Mouse (Mus musculus) spleen, adult 2 months (tissue): ENCODE measurements around the gene Clic1. TPM values are rescaled to one million over a fixed set of nuclear protein-coding genes. Genes with fewer than 3 reads are reported as not detected.

Source experiments
- DNase-seq, 2 experiments: peaks; one replicate each; pipeline versions ENCODE4 v3.0.0 to v3.0.0-alpha.2; 2012 to 2021; ENCODE audit warnings: low spot score in 2 of 2, low read depth in 1 of 2
- H3K27ac ChIP-seq: fragments of 200-500 bp; 2 replicates; pipeline ENCODE4 v1.5.1; 2012; ENCODE audit warnings: low read length, inconsistent platforms; ENCODE audit not compliant: insufficient read depth
- H3K27me3 ChIP-seq: fragments of 200-500 bp; 2 replicates; pipeline ENCODE4 v1.6.1; 2012; ENCODE audit warnings: mild to moderate bottlenecking, moderate library complexity, low read length, inconsistent platforms; ENCODE audit not compliant: control insufficient read depth, insufficient read depth
- H3K36me3 ChIP-seq: fragments of 200-500 bp; 2 replicates; pipeline ENCODE4 v1.6.1; 2012; ENCODE audit warnings: mild to moderate bottlenecking, low read length, inconsistent platforms; ENCODE audit not compliant: control insufficient read depth, insufficient read depth
- H3K4me1 ChIP-seq: fragments of 200-500 bp; 2 replicates; pipeline ENCODE4 v1.6.1; 2011; ENCODE audit warnings: inconsistent platforms; ENCODE audit not compliant: control insufficient read depth, insufficient read depth, insufficient read length
- H3K4me3 ChIP-seq: fragments of 200-500 bp; 2 replicates; pipeline ENCODE4 v1.5.1; 2011; ENCODE audit warnings: mild to moderate bottlenecking, inconsistent platforms; ENCODE audit not compliant: insufficient read depth, insufficient read length; ENCODE audit errors: extremely low read depth
- CTCF ChIP-seq: fragments of 200-500 bp; IDR thresholded peaks from 2 replicates; pipeline ENCODE4 v1.5.1; 2011; ENCODE audit warnings: mild to moderate bottlenecking, inconsistent platforms; ENCODE audit not compliant: insufficient read depth, insufficient read length, insufficient replicate concordance; ENCODE audit errors: extremely low read depth
- POLR2A ChIP-seq: fragments of 200-500 bp; IDR thresholded peaks from 2 replicates; pipeline ENCODE4 v1.6.1; 2011; ENCODE audit warnings: low read depth, low read length, inconsistent platforms
- WGBS: fragments of 180-500 bp; shearing (Covaris S2); methylation state at CpG from one replicate; pipeline ENCODE4 v1.1.7; 2018; 5-methylcytosine and 5-hydroxymethylcytosine counted together
- polyA plus RNA-seq: library from polyadenylated mRNA; depleted of rRNA; stranded (reverse); fragments of >200 nt; gene quantifications from 2 replicates; pipeline ENCODE4 v1.2.3, GENCODE M21; 2012

The Clic1 gene
- polyA plus RNA-seq, 1 experiment = 123 TPM

DNA sequence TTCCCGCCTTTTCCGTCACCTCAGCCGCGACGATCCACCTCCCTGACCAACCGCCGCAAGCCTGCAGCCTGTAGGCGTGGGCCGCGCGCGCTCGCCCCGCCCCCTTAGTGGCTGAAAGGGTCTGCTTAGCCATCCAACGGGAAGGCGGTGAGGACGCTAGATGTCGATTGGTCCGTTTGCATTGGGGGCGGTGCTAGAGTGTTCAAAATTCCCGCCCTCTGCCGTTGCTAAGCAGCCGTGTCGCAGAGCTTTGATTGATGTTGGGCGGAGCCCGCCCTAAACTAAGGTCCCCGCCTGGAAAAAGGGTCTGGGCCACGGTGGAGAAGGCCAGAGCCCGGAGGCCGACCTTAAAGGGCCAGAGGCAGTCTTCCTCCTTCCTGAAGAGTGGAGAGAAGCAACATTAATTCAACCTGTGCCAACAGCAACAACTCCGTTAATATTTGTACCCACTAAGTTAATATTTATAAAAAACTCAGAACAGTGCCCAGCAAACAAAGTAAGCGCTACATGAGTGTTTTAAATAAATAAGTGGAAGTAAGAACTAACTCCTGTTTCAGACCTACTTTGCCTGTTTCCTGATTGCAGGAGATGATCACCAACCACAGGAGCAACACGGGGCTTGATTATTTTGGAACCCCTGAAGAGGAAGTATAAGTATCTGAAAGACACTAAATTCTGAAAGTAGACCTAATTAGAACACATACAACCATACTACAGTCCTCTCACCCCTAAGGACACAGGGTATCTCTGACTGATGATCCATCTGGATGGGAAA is 2.9 kb upstream of the Clic1 start, which contains the start of gene Msh5:
Gene Msh5 (minus strand): TSS at position 65 of the 775 bp plus-strand sequence.
- Histone ChIP-seq H3K4me3 (peak within 1 kb of the TSS; percentile 65), H3K27me3 (no peaks in the 10 kb centered on the region), H3K27ac (peak within 1 kb of the TSS; percentile 84), H3K36me3 (no peaks in the 10 kb centered on the region), H3K4me1 (peaks cover 19% of the 10 kb centered on the region)
- peak; percentile 95 to 96 for DNase-seq
- TF ChIP-seq CTCF (no peak), POLR2A (no peak)
- WGBS = under 1% methylated on average over 33 of the region's 33 CpGs

DNA sequence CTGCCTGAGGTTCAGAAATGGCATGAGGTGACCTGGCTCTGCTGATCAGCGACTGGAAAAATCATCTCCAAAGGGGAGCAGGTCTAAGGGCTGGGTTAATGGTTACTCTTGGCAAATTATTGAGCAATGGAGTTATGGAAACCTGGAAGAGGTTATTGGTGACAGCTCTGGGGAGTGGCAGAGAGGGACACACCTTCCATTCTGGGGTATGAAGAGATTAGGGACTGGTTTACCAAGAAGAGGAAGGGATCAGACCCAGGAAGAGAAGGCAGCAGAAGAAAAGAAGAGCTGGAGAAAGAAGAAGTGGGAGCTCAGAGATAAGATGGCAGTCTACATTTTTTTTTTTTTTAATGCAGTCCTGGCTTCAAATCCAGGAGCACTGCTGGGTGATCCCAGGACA is 2.1 kb upstream of the Clic1 start:
- DNase-seq = no peak
- Histone ChIP-seq H3K27ac (peak overlapping the region; percentile 84), H3K4me3 (peak overlapping the region; percentile 32; the same call in 1 of the 2 replicates), H3K27me3 (no peaks in the 10 kb centered on the region), H3K36me3 (peaks cover 3% of the 10 kb centered on the region), H3K4me1 (peaks cover 25% of the 10 kb centered on the region)
- WGBS = 22% methylated on average over 1 of the region's 1 CpGs
- TF ChIP-seq POLR2A (no peak), CTCF (no peak)

DNA sequence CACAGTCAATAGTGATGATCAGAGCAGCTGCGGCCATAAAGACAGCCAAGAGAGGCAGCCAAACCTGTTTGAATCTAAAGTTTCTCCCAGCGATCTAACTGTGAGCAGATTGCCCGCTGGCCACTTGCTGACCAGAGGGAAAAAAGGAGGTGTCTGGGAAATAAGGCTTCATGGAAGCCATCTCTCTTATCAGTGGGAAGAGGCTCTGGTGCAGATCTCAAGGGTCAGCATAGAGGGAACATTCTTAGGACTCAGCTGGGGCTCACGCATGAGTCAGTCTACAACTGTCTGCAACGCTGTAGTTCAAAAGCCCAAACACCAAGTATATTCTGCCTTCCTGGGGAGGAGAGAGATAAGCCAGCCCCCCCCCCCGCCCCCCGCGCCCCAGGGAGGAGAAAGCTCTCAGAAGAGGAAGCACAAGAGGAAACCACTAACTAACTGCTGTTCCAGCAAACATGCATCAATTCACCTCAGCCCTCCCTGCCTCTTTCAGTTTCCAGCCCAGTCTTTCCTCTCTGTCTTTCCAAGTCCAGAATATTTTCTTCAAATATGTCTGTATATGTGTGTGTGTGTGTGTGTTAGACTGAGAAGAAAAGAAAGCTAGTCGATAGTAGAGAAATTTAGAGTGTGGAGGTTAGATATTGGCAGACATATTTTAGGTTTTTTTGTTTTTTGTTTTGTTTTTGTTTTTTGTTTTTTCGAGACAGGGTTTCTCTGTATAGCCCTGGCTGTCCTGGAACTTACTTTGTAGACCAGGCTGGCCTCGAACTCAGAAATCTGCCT is 1.4 kb upstream of the Clic1 start:
- no peaks in the 10 kb centered on the region for H3K27me3 ChIP-seq
- WGBS = 2% methylated on average over 11 of the region's 11 CpGs
- peak overlapping the region; percentile 91 for H3K27ac ChIP-seq
- no peak; the same call in 1 of the 2 replicates for TF ChIP-seq POLR2A
- TF ChIP-seq CTCF = no peak
- peaks cover 8% of the 10 kb centered on the region for H3K36me3 ChIP-seq
- peaks cover 26% of the 10 kb centered on the region for H3K4me1 ChIP-seq
- H3K4me3 ChIP-seq = peak overlapping the region; percentile 32; the same call in 1 of the 2 replicates
- DNase-seq = peak; percentile 41 to 47

DNA sequence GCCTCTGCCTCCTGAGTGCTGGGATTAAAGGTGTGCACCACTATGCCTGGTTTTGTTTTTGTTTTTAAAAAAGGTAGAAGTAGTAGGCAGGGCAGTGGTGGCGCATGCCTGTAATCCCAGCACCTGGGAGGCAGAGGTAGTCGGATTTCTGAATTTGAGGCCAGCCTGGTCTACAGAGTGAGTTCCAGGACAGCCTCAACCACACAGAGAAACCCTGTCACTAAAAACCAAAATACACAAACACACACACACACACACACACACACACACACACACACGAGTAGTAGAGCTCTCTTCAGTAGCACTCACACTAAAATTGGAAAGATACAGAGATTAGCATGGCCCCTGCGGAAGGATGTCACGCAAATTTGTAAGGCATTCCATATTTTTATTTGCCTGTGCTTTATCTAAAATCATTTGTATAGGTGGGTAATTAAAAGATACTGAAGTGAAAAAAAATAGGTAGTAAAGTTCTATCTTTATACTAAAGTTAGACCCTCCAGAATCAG is 780 bp upstream of the Clic1 start:
- no peaks in the 10 kb centered on the region for H3K27me3 ChIP-seq
- peaks cover 13% of the 10 kb centered on the region for H3K36me3 ChIP-seq
- TF ChIP-seq POLR2A = no peak
- no peak for TF ChIP-seq CTCF
- no peak for DNase-seq
- H3K27ac ChIP-seq = peak overlapping the region; percentile 98
- H3K4me1 ChIP-seq = peaks cover 26% of the 10 kb centered on the region
- 19% methylated on average over 5 of the region's 5 CpGs for WGBS
- 0 out of 2 replicates have a peak overlapping the region, but pooled peaks have one; percentile 2 for H3K4me3 ChIP-seq

DNA sequence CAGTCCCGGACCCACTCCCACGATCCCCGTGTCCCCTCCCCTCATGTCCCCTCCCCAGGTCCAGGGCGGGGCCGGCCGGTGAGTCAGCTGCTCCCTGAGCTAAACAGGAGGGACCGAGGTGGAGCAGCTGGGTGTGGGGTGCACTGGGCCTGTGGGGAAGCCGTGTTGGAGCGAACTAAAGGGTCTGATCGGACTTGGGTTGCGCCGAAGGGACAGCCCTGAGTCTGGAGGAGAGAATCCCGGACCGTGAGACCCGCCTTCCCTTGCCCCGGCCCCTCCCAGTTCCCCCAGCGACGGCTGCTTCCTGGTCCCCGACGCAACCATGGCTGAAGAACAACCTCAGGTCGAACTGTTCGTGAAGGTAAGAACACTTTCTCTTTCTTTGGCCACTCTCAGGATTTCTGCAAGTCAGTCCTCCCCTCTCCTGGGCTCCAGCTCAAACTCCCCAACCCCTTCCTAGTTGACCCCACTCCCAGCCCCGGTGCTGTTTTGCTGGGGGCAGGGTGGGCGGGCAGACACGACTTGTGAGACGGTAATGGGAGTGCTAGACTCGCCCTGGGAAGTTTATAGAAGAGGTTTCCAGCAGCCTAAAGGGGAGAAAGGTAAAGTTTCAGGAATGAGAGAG is 472 bp downstream of the Clic1 start:
- DNase-seq = peak in 1 of 2 experiments; percentile 80
- Histone ChIP-seq H3K4me3 (peak overlapping the region; percentile 74), H3K4me1 (peaks cover 26% of the 10 kb centered on the region), H3K36me3 (peaks cover 21% of the 10 kb centered on the region), H3K27ac (peak overlapping the region; percentile 98), H3K27me3 (no peaks in the 10 kb centered on the region)
- TF ChIP-seq POLR2A (peak; percentile 70), CTCF (no peak)
- WGBS = under 1% methylated on average over 27 of the region's 27 CpGs
